Mouse (Mus musculus): ENCODE results near the gene Cpa2. TPM values are rescaled to one million over a fixed set of nuclear protein-coding genes. Genes with fewer than 3 reads are reported as not detected.

The Cpa2 gene
- polyA plus RNA-seq, 1 experiment from 2014 or later: 6.6 TPM

Other genes with a start within 250 kb of the Cpa2 start
- 39.7 and 40.1 TPM in 2 replicates for gene Ube2h, start 237.0 kb upstream of the Cpa2 start, polyA plus RNA-seq (2015; fragmentation: Nextera tagmentation; extraction: Ambion mirVana)
- gene Zc3hc1, start 150.6 kb upstream of the Cpa2 start, polyA plus RNA-seq (2015; fragmentation: Nextera tagmentation; extraction: Ambion mirVana): 62.7 and 65.2 TPM in 2 replicates
- gene Klhdc10, start 139.7 kb upstream of the Cpa2 start, polyA plus RNA-seq (2015; fragmentation: Nextera tagmentation; extraction: Ambion mirVana): 21.5 and 23.2 TPM in 2 replicates
- 35.3 and 39.6 TPM in 2 replicates for gene Tmem209, start 31.8 kb upstream of the Cpa2 start, polyA plus RNA-seq (2015; fragmentation: Nextera tagmentation; extraction: Ambion mirVana)
- gene Ssmem1, start 31.7 kb upstream of the Cpa2 start, polyA plus RNA-seq (2015; fragmentation: Nextera tagmentation; extraction: Ambion mirVana): 0.12 TPM in 1 of 2 replicates, not detected in the other
- gene Cpa4, start 26.8 kb downstream of the Cpa2 start, polyA plus RNA-seq (2015; fragmentation: Nextera tagmentation; extraction: Ambion mirVana): 0.13 and 0.15 TPM in 2 replicates
- 0.18 TPM in 1 of 2 replicates, not detected in the other for gene Cpa5, start 69.4 kb downstream of the Cpa2 start, polyA plus RNA-seq (2015; fragmentation: Nextera tagmentation; extraction: Ambion mirVana)
- gene Cpa1, start 97.6 kb downstream of the Cpa2 start, polyA plus RNA-seq (2015; fragmentation: Nextera tagmentation; extraction: Ambion mirVana): 3.5 and 6.5 TPM in 2 replicates
- gene Cep41, start 152.2 kb downstream of the Cpa2 start, polyA plus RNA-seq (2015; fragmentation: Nextera tagmentation; extraction: Ambion mirVana): 12.1 and 13.0 TPM in 2 replicates
- 1,436 and 1,497 TPM in 2 replicates for gene Mest, start 182.0 kb downstream of the Cpa2 start, polyA plus RNA-seq (2015; fragmentation: Nextera tagmentation; extraction: Ambion mirVana)